9 mouse cellular contexts compared by ENCODE assay signal in the genomic region with DNA sequence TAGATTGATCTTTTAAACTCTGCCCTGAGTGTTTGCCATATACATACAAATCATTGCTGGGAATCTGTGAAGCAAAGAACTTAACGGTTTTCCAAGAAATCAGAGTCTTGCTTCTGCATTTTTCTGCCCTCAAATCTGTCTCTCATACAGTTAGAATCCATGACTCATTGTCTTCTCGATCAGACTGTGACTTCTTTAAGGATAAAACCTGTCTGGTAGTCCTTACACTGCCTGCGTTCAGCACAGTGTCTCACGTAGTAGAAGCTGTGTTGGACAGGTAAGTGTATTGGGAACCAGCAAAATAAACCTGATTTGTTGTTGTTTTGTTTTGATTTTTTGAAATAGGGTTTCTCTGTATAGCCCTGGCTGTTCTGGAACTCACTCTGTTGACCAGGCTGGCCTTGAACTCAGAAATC. TPM values are rescaled to one million over a fixed set of nuclear protein-coding genes. Genes with fewer than 3 reads are reported as not detected.
A peak's percentile ranks its signal among the peaks of the same experiment; 100 is the strongest.
DNase-seq lines count a peak whose midpoint lies in the region; ATAC-seq and TF ChIP-seq lines count a peak whose summit lies in the region.
"Had no signal": no experiment of that assay in that cellular context is flagged by ENCODE, and none has a peak within 500 bp of the region (broad histone marks: within the 10 kb centered on the region; RNA-seq: fewer than 3 reads in every experiment).

No protein-coding gene starts in this region.

- peaks cover 12% of the 10 kb centered on the region for H3K36me3 ChIP-seq in kidney, embryonic 15.5 days
- no peaks in the 10 kb centered on the region for H3K36me3 ChIP-seq in heart, embryonic 16.5 days (ENCODE audit: control insufficient read depth, insufficient read depth)

- no peak for ATAC-seq in kidney, embryonic 15.5 days (replicated peaks; ENCODE audit: low FRiP score)
- no peak for ATAC-seq in heart, embryonic 16.5 days (replicated peaks; ENCODE audit: extremely low read depth, insufficient read depth, low FRiP score)
- 0 out of 2 replicates have a peak, but pooled peaks have one; percentile 10 for ATAC-seq in megakaryocyte progenitor cell, adult 5-6 weeks (replicated peaks; ENCODE audit: poor library complexity)

- H3K4me3 ChIP-seq in kidney, embryonic 15.5 days (replicated peaks): peak overlapping the region; percentile 96
- H3K4me3 ChIP-seq in bone marrow macrophage, adult 2 months (ENCODE audit: insufficient read depth, low read length): peak overlapping the region; percentile 100
- H3K4me3 ChIP-seq in heart, embryonic 16.5 days (ENCODE audit: low read length): peak overlapping the region; percentile 75

- DNase-seq in kidney, adult 9 months: no peak
- DNase-seq in natural killer cell, adult 2 months (ENCODE audit: low spot score in 2 of 2): no peak
- no peak for DNase-seq in right cerebral cortex, adult 18-20 months
- no peak for DNase-seq in right cerebral cortex, postnatal 14 days

- H3K4me1 ChIP-seq in kidney, embryonic 15.5 days: peaks cover 16% of the 10 kb centered on the region
- peaks cover 11% of the 10 kb centered on the region for H3K4me1 ChIP-seq in bone marrow macrophage, adult 2 months (ENCODE audit: control insufficient read depth, insufficient read depth, low read length)
- peaks cover 12% of the 10 kb centered on the region for H3K4me1 ChIP-seq in heart, embryonic 16.5 days (ENCODE audit: control insufficient read depth, insufficient read depth, low read length)

- no peaks in the 10 kb centered on the region for H3K9me3 ChIP-seq in kidney, embryonic 15.5 days (replicated peaks)
- no peaks in the 10 kb centered on the region for H3K9me3 ChIP-seq in heart, embryonic 16.5 days (replicated peaks; ENCODE audit: control insufficient read depth, low read length)

- peak overlapping the region; percentile 74 for H3K4me2 ChIP-seq in kidney, embryonic 15.5 days
- H3K4me2 ChIP-seq in heart, embryonic 16.5 days (ENCODE audit: low read depth, low read length): peak overlapping the region; percentile 70

- no peak for TF ChIP-seq CTCF in bone marrow macrophage, adult 2 months (IDR thresholded peaks at IDR 0.05; ENCODE audit: low read depth, low read length)

- peak overlapping the region; percentile 88 for H3K27ac ChIP-seq in kidney, embryonic 15.5 days
- H3K27ac ChIP-seq in bone marrow macrophage, adult 2 months (ENCODE audit: insufficient read depth, low read depth, low read length): peak overlapping the region; percentile 90
- H3K27ac ChIP-seq in heart, embryonic 16.5 days (ENCODE audit: low read length): peak overlapping the region; percentile 52; the same call in 1 of the 2 replicates

- H3K9ac ChIP-seq in kidney, embryonic 15.5 days: peak overlapping the region; percentile 93
- peak overlapping the region; percentile 87 for H3K9ac ChIP-seq in heart, embryonic 16.5 days (ENCODE audit: low read length)

- H3K27me3 ChIP-seq in kidney, embryonic 15.5 days: no peaks in the 10 kb centered on the region
- no peaks in the 10 kb centered on the region for H3K27me3 ChIP-seq in heart, embryonic 16.5 days (ENCODE audit: control insufficient read depth, insufficient read depth, low read length)

- 44% methylated on average over 4 of the region's 4 CpGs for WGBS in kidney, embryonic 15.5 days
- WGBS in heart, embryonic 16.5 days: 47% methylated on average over 4 of the region's 4 CpGs

- TF ChIP-seq POLR2A in bone marrow macrophage, adult 2 months (IDR thresholded peaks at IDR 0.05; ENCODE audit: borderline replicate concordance, low read depth, low read length): no peak

RNA-seq across cellular contexts. Expression of a gene that starts 0.6 kb away (rescaled TPM):
- polyA plus RNA-seq in kidney, embryonic 15.5 days (2015; fragmentation: Nextera tagmentation; extraction: Ambion mirVana): 28.2 and 30.3 TPM in 2 replicates
- polyA plus RNA-seq in bone marrow macrophage, adult 2 months (2012; ENCODE audit: insufficient read depth, insufficient read length, missing spikeins): 28.4 and 30.5 TPM in 2 replicates
- polyA plus RNA-seq in heart, embryonic 16.5 days (2015; fragmentation: Nextera tagmentation; extraction: Ambion mirVana): 15.0 and 15.3 TPM in 2 replicates
- total RNA-seq in megakaryocyte progenitor cell, adult 5-6 weeks (2015): 28.9 and 32.6 TPM in 2 replicates
- 31.4 and 41.7 TPM in 2 replicates for total RNA-seq in megakaryocyte progenitor cell, adult 5-6 weeks (2017)

RNA-seq across cellular contexts. Expression of a gene that starts 50.9 kb away (rescaled TPM):
- not detected in 2 replicates for polyA plus RNA-seq in kidney, embryonic 15.5 days (2015; fragmentation: Nextera tagmentation; extraction: Ambion mirVana)
- 0.52 and 0.97 TPM in 2 replicates for polyA plus RNA-seq in bone marrow macrophage, adult 2 months (2012; ENCODE audit: insufficient read depth, insufficient read length, missing spikeins)
- 0.12 and 0.17 TPM in 2 replicates for polyA plus RNA-seq in heart, embryonic 16.5 days (2015; fragmentation: Nextera tagmentation; extraction: Ambion mirVana)
- 0.62 and 1.2 TPM in 2 replicates for total RNA-seq in megakaryocyte progenitor cell, adult 5-6 weeks (2015)
- not detected in 2 replicates for total RNA-seq in megakaryocyte progenitor cell, adult 5-6 weeks (2017)
- total RNA-seq: neutrophil, adult 5-6 weeks had no signal
